Mouse (Mus musculus): ENCODE measurements around the gene Stard5. TPM values are rescaled to one million over a fixed set of nuclear protein-coding genes. Genes with fewer than 3 reads are reported as not detected.

The Stard5 gene
- polyA plus RNA-seq (2014; fragmentation: Illumina TruSeq; extraction: RNeasy Lipid Tissue Mini Kit (QIAGEN cat#74804); ENCODE audit: low read depth, low replicate concordance) = 106 TPM

GRCm38 (mm10) chr7:83631828-83632681, at the start of gene Stard5:
TSS of gene Stard5 (plus strand) at chr7:83631959.

GRCm38 (mm10) chr7:83584639-83585471, 46.9 kb upstream of the Stard5 start, which contains the start of gene Tmc3:
TSS of gene Tmc3 (plus strand) at chr7:83584927.

Other genes with a start within 250 kb of the Stard5 start
- 0.11 TPM for gene Tmc3, start 47.0 kb upstream of the Stard5 start, polyA plus RNA-seq (2014; fragmentation: Illumina TruSeq; extraction: RNeasy Lipid Tissue Mini Kit (QIAGEN cat#74804); ENCODE audit: low read depth, low replicate concordance)
- 0.45 TPM for gene Il16, start 113.8 kb downstream of the Stard5 start, polyA plus RNA-seq (2014; fragmentation: Illumina TruSeq; extraction: RNeasy Lipid Tissue Mini Kit (QIAGEN cat#74804); ENCODE audit: low read depth, low replicate concordance)
- not detected for gene Cfap161, start 162.9 kb downstream of the Stard5 start, polyA plus RNA-seq (2014; fragmentation: Illumina TruSeq; extraction: RNeasy Lipid Tissue Mini Kit (QIAGEN cat#74804); ENCODE audit: low read depth, low replicate concordance)

Data from liver, adult 10 weeks (tissue).